Mouse (Mus musculus) limb, embryonic 11.5 days (tissue): ENCODE results near the gene Uaca. TPM values are rescaled to one million over a fixed set of nuclear protein-coding genes. Genes with fewer than 3 reads are reported as not detected.
A peak's percentile ranks its signal among the peaks of the same experiment; 100 is the strongest.

Experiments
- ATAC-seq: fragments of 200-750 bp; cut with Nextera tagmentation; 2 replicates; pipeline ENCODE4 v1.8.0; 2017; ENCODE audit warnings: low read depth; ENCODE audit not compliant: insufficient number of reproducible peaks, low FRiP score, low TSS enrichment
- DNase-seq: peaks from one replicate; pipeline ENCODE4 v3.0.0-alpha.2; 2015; ENCODE audit warnings: low spot score
- H3K27ac ChIP-seq: fragments of 300-500 bp; sonication (generic); replicated peaks from 2 replicates; pipeline ENCODE4 v1.5.1; 2014; ENCODE audit warnings: low read depth, mild to moderate bottlenecking, low read length
- H3K27me3 ChIP-seq: fragments of 300-500 bp; sonication (generic); 2 replicates; pipeline ENCODE4 v1.6.1; 2014; ENCODE audit warnings: mild to moderate bottlenecking, low read length, mixed read lengths; ENCODE audit not compliant: control insufficient read depth, insufficient read depth
- H3K36me3 ChIP-seq: fragments of 300-500 bp; sonication (generic); 2 replicates; pipeline ENCODE4 v1.6.1; 2014; ENCODE audit warnings: mild to moderate bottlenecking, low read length, moderate library complexity, mixed read lengths; ENCODE audit not compliant: control insufficient read depth, insufficient read depth
- H3K4me1 ChIP-seq: fragments of 300-500 bp; sonication (generic); 2 replicates; pipeline ENCODE4 v1.6.1; 2014; ENCODE audit warnings: low read length, mixed read lengths; ENCODE audit not compliant: control insufficient read depth, insufficient read depth
- H3K4me2 ChIP-seq: fragments of 300-500 bp; sonication (generic); 2 replicates; pipeline ENCODE4 v1.6.1; 2014; ENCODE audit warnings: low read depth, mild to moderate bottlenecking, moderate library complexity; ENCODE audit not compliant: severe bottlenecking
- H3K4me3 ChIP-seq: fragments of 300-500 bp; sonication (generic); 2 replicates; pipeline ENCODE4 v1.5.1; 2014; ENCODE audit warnings: low read depth, low read length
- H3K9ac ChIP-seq: fragments of 300-500 bp; sonication (generic); 2 replicates; pipeline ENCODE4 v1.6.1; 2014; ENCODE audit warnings: mild to moderate bottlenecking, low read length
- H3K9me3 ChIP-seq: fragments of 300-500 bp; sonication (generic); 2 replicates; pipeline ENCODE4 v1.6.1; 2016; ENCODE audit warnings: low read length; ENCODE audit not compliant: control insufficient read depth
- WGBS: fragments of 180-500 bp; shearing (Covaris S2); extraction: QIAGEN DNeasy Blood & Tissue Kit; methylation state at CpG from one replicate; pipeline ENCODE4 v1.1.7; 2014; 5-methylcytosine and 5-hydroxymethylcytosine counted together
- polyA plus RNA-seq: library from polyadenylated mRNA; unstranded; fragments of >200 nt; fragmentation: Nextera tagmentation; extraction: Ambion mirVana; gene quantifications from 2 replicates; pipeline ENCODE4 v1.2.1, GENCODE M21; 2014

Uaca gene
- polyA plus RNA-seq, 1 experiment from 2014 or later = 18.6 TPM

DNA sequence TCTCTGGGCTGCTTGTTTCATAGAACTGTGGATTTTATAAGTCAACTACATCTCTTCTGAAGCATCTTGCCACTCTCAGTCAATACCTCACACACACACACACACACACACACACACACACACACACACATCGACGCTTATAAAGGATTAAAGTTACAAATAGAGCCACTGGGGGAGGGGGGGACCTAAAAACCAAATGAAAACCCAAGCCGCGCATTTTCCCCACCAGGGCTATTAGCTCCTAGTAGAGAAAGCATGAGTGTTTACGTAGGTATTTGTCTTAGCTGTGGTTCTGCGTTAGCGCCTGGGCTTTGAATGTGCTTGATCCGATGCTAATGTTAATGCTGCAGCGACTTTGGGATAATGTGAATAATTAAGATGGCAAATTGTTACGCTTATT is 4.7 kb downstream of the Uaca start:
- no peak overlapping the region for H3K4me3 ChIP-seq
- DNase-seq (no peak), ATAC-seq (no peak)
- H3K27me3 ChIP-seq = no peaks in the 10 kb centered on the region
- 24% methylated on average over 10 of the region's 10 CpGs for WGBS
- H3K36me3 ChIP-seq = no peaks in the 10 kb centered on the region
- no peaks in the 10 kb centered on the region for H3K9me3 ChIP-seq
- H3K9ac ChIP-seq = no peak overlapping the region
- no peak overlapping the region for H3K27ac ChIP-seq
- no peaks in the 10 kb centered on the region for H3K4me1 ChIP-seq
- no peak overlapping the region for H3K4me2 ChIP-seq

DNA sequence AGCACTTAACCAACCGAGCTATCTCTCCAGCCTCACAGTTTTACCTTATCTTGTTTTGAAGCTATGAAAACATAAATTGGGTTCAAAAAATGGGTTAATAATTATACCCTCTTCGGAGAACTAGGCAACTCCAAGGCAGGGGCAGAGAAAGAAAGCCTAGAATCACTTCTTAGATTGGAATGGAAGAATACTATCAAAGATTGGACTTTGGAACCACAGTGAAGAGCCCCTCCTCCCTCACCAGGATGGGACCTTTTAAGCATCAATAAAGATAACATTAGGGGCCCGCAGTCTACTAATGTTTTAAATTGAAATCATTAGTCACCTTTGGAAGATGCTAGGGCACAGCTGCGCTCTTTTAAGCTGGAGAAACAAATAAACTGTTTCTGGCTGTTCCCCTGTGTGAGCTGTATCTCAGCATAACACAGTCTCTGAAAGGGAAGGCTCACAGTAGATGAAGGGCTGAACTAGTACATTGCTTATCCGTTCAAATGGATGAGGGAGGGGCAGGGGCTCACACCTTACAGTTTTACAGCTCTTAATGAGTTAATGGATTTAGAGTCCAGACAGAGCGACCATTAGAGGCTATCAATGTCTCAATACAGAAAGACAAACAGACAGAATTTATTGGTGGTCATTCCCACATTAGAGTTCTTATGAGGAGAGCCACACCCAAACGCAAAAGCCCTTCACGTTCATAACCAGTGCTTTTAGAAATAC is 6.5 kb downstream of the Uaca start:
- Histone ChIP-seq H3K9ac (no peak overlapping the region), H3K4me1 (no peaks in the 10 kb centered on the region), H3K36me3 (no peaks in the 10 kb centered on the region), H3K4me3 (no peak overlapping the region), H3K27ac (no peak overlapping the region), H3K4me2 (no peak overlapping the region), H3K9me3 (no peaks in the 10 kb centered on the region), H3K27me3 (no peaks in the 10 kb centered on the region)
- no peak for DNase-seq
- no peak for ATAC-seq
- 37% methylated on average over 8 of the region's 8 CpGs for WGBS

DNA sequence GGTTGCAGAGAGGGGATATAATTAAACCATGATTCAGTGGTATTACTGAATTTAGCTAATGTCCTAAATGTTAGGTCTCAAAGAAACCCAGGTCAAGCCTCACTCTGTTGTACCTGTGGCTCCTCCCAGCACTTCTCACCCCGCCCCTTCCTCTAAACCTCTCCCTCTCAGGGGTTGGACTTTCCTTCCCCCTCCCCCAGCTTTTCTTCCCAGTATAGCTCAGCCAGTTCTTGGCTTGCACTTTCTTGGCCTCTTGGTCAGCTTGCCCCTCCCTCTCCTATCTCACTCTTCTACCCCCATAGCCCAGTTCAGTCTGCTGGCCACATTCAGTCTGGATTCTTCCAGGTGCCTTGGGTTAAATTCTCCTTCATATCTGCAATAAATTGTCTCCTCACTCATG is 7.4 kb downstream of the Uaca start:
- no peaks in the 10 kb centered on the region for H3K9me3 ChIP-seq
- no peak overlapping the region for H3K4me3 ChIP-seq
- H3K9ac ChIP-seq = no peak overlapping the region
- ATAC-seq = no peak
- no peaks in the 10 kb centered on the region for H3K27me3 ChIP-seq
- H3K27ac ChIP-seq = no peak overlapping the region
- no peaks in the 10 kb centered on the region for H3K4me1 ChIP-seq
- H3K36me3 ChIP-seq = no peaks in the 10 kb centered on the region
- DNase-seq = no peak
- 40% methylated on average over 1 of the region's 1 CpGs for WGBS
- no peak overlapping the region for H3K4me2 ChIP-seq

DNA sequence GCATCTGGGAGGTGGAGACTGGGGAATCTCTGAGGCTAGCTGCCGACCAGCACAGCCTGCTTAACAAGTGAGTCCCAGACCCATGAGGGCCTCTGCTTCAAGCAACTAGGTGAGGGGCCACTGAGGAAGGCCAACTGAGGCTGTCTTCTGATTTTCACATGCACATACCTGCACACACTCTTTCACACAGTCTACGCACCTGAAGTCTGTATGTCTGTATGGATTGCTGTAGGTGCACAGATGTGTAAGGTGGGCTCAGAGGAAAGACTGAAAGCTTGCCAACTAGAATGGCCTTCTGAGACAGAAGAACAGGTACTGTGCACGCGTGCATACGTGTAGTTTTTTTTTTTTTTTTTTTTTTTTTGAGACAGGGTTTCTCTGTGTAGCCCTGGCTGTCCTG is 8.0 kb downstream of the Uaca start:
- no peak for ATAC-seq
- Histone ChIP-seq H3K9ac (no peak overlapping the region), H3K36me3 (no peaks in the 10 kb centered on the region), H3K27me3 (no peaks in the 10 kb centered on the region), H3K9me3 (no peaks in the 10 kb centered on the region), H3K4me2 (no peak overlapping the region), H3K27ac (no peak overlapping the region), H3K4me3 (no peak overlapping the region), H3K4me1 (no peaks in the 10 kb centered on the region)
- no peak for DNase-seq
- WGBS = 90% methylated on average over 5 of the region's 5 CpGs

DNA sequence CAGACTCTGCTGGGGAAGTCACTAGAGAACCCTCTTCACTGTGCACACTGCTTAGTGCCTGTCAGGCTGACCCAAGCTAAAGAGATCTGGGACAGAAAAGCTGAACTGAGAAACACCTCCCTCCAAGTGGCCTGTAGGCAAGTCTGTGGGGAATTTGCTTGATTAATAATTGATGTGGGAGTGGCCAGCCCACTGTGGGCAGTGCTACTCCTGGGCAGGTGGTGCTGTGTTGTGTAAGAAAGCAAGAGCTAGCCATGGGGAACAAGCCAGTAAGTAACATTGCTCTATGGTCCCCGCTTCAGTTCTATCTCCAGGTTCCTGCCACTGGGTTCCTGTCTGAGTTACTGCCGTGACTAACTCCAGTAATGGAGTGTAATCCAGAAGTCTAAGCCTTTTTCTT is 11.7 kb downstream of the Uaca start:
- Histone ChIP-seq H3K36me3 (no peaks in the 10 kb centered on the region), H3K9me3 (no peaks in the 10 kb centered on the region), H3K4me1 (no peaks in the 10 kb centered on the region), H3K4me3 (no peak overlapping the region), H3K27ac (no peak overlapping the region), H3K4me2 (no peak overlapping the region), H3K9ac (no peak overlapping the region), H3K27me3 (no peaks in the 10 kb centered on the region)
- ATAC-seq = no peak
- DNase-seq = no peak
- 85% methylated on average over 2 of the region's 2 CpGs for WGBS

DNA sequence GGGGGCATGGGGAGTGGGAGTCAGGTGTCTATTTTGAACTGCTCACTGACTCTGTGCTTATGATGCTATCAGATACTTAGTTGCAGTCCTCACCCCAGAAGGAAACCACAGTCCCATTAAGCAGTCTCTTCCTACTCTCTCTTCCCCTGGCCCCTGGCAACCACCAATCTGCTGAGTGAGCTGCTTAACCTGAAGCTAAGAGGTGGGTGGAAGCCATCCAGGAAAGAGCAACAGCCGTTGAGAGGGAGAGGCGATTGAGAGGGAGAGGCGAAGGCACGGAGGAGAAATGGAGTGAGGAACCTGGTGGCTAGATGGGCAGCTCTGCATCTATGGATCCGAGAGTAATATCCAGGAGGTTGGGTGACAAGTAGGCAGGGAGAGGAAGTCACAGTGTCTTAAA is 13.7 kb downstream of the Uaca start:
- H3K4me2 ChIP-seq = no peak overlapping the region
- no peaks in the 10 kb centered on the region for H3K4me1 ChIP-seq
- H3K9me3 ChIP-seq = no peaks in the 10 kb centered on the region
- H3K9ac ChIP-seq = no peak overlapping the region
- no peak for ATAC-seq
- DNase-seq = no peak
- H3K4me3 ChIP-seq = no peak overlapping the region
- H3K36me3 ChIP-seq = no peaks in the 10 kb centered on the region
- H3K27ac ChIP-seq = no peak overlapping the region
- H3K27me3 ChIP-seq = no peaks in the 10 kb centered on the region
- WGBS = 91% methylated on average over 5 of the region's 5 CpGs

DNA sequence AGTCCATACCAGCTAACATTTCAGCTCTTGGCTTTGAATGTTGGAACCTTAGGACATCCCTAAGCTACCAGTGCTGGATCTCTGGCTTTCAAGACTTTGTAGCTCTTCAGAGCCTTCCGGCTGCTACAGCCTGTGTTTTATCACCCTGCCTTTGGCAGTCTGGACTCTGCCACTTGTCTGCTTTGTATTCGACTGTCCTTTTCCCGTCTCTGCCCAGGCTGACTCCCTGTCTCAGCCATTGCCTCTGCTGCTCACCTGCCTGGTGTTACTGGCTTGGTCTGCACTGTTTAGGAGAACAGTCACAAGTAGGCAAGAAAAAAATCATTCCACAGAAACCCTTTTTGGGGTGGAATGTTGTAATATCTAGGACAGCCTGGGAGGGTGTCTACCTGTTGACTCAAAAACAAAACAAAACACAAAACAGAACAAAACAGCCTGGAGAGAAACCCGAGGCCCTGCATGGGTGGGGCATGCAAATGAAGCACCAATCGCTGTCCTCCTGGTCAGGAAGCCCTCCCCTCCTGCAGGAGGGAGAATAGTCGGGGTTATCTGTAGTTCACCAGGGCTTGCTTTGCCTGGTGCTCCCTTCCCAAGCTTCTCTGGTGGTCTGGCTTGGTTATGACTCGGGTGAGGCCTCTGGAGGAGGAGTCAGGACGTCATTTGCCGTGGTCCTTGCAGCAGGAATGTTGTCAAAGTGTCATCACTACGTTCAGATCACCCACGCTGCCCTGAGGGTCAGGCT is 19.0 kb downstream of the Uaca start:
- ATAC-seq (no peak; the same call in 1 of the 2 replicates), DNase-seq (peak; percentile 64)
- Histone ChIP-seq H3K4me1 (peaks cover 6% of the 10 kb centered on the region; the same call in 1 of the 2 replicates), H3K4me2 (no peak overlapping the region), H3K36me3 (no peaks in the 10 kb centered on the region), H3K27me3 (no peaks in the 10 kb centered on the region), H3K9me3 (no peaks in the 10 kb centered on the region), H3K27ac (no peak overlapping the region), H3K4me3 (no peak overlapping the region), H3K9ac (no peak overlapping the region)
- 5% methylated on average over 11 of the region's 11 CpGs for WGBS

DNA sequence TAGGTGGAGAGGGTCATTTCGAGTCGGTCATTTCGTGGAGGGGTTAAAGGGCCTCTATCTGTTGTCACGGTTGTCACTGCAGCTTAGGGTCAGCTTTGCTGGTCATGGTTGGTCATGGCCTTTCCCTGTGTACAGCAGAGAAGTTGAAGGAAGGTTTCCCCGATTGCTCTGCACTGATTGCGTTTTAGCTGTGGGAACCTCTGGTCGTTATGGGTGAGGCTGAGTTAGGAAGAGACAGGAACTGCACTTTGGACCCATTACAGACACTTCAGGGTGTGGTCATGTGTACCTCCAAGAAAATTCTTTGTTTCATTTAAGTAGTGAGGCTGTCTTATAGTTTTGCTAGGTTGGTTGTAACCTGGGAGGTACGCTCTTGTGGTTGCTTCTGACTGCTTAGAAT is 21.2 kb downstream of the Uaca start:
- no peak for ATAC-seq
- Histone ChIP-seq H3K27ac (no peak overlapping the region), H3K36me3 (no peaks in the 10 kb centered on the region), H3K4me3 (no peak overlapping the region), H3K9me3 (no peaks in the 10 kb centered on the region), H3K9ac (no peak overlapping the region), H3K4me2 (no peak overlapping the region), H3K27me3 (no peaks in the 10 kb centered on the region), H3K4me1 (peaks cover 6% of the 10 kb centered on the region; the same call in 1 of the 2 replicates)
- 84% methylated on average over 8 of the region's 8 CpGs for WGBS
- DNase-seq = no peak
